Mouse (Mus musculus) E14TG2a.4 (cell line): ENCODE data around the gene Tedc2.

ENCODE experiments used
- H3K27me3 ChIP-seq: 2 replicates; pipeline ENCODE4 v1.6.1; 2014; ENCODE audit warnings: low read length, control low read depth; ENCODE audit not compliant: insufficient read depth
- H3K36me3 ChIP-seq: 2 replicates; pipeline ENCODE4 v1.6.1; 2014; ENCODE audit warnings: low read length, control low read depth; ENCODE audit not compliant: insufficient read depth
- H3K4me1 ChIP-seq: replicated peaks from 2 replicates; pipeline ENCODE4 v1.6.1; 2014; ENCODE audit warnings: low read depth, low read length, control low read depth
- H3K4me3 ChIP-seq: replicated peaks from 2 replicates; pipeline ENCODE4 v1.5.1; 2014; ENCODE audit warnings: mild to moderate bottlenecking, low read length
- H3K9me3 ChIP-seq: 2 replicates; pipeline ENCODE4 v1.6.1; 2014; ENCODE audit warnings: low read length, control low read depth
- CTCF ChIP-seq: conservative IDR thresholded peaks from 2 replicates; pipeline ENCODE4 v1.5.1; 2014; ENCODE audit warnings: low read length
- NANOG ChIP-seq: IDR thresholded peaks from 2 replicates; pipeline ENCODE4 v1.6.1; 2014; ENCODE audit warnings: borderline replicate concordance, low read length, mixed read lengths
- POU5F1 ChIP-seq: IDR thresholded peaks from 2 replicates; pipeline ENCODE4 v1.6.1; 2014; ENCODE audit warnings: low read length, borderline replicate concordance

Gene Tedc2

GRCm38 (mm10) chr17:24193268-24193667 is 27.4 kb downstream of the Tedc2 start:
- peaks cover 81% of the 10 kb centered on the region for H3K4me1 ChIP-seq
- no peak overlapping the region for H3K4me3 ChIP-seq
- H3K36me3 ChIP-seq: peaks cover 30% of the 10 kb centered on the region
- no peaks in the 10 kb centered on the region for H3K27me3 ChIP-seq
- TF ChIP-seq POU5F1: no peak
- no peak for TF ChIP-seq NANOG
- TF ChIP-seq CTCF: no peak
- no peaks in the 10 kb centered on the region for H3K9me3 ChIP-seq

GRCm38 (mm10) chr17:24192848-24193247 is 27.8 kb downstream of the Tedc2 start:
- Histone ChIP-seq H3K4me1 (peaks cover 80% of the 10 kb centered on the region), H3K4me3 (no peak overlapping the region), H3K9me3 (no peaks in the 10 kb centered on the region), H3K36me3 (peaks cover 33% of the 10 kb centered on the region), H3K27me3 (no peaks in the 10 kb centered on the region)
- TF ChIP-seq CTCF: no peak
- no peak for TF ChIP-seq POU5F1
- TF ChIP-seq NANOG: no peak

- H3K4me1 ChIP-seq: peaks cover 68% of the 10 kb centered on the region
- H3K27me3 ChIP-seq: no peaks in the 10 kb centered on the region
- H3K9me3 ChIP-seq: no peaks in the 10 kb centered on the region
- no peak for TF ChIP-seq POU5F1
- no peak for TF ChIP-seq NANOG
- TF ChIP-seq CTCF: no peak
- peaks cover 30% of the 10 kb centered on the region for H3K36me3 ChIP-seq
- no peak overlapping the region for H3K4me3 ChIP-seq
These were observed 29.2 kb downstream of the Tedc2 start for GRCm38 (mm10) chr17:24191481-24191880.

GRCm38 (mm10) chr17:24190934-24191333 is 29.7 kb downstream of the Tedc2 start:
- no peak for TF ChIP-seq CTCF
- TF ChIP-seq NANOG: no peak
- no peak for TF ChIP-seq POU5F1

GRCm38 (mm10) chr17:24174259-24174658 is 46.4 kb downstream of the Tedc2 start:
- no peak for TF ChIP-seq CTCF
- no peak for TF ChIP-seq POU5F1
- no peak for TF ChIP-seq NANOG
- Histone ChIP-seq H3K4me1 (peaks cover 39% of the 10 kb centered on the region), H3K4me3 (no peak overlapping the region), H3K27me3 (no peaks in the 10 kb centered on the region), H3K36me3 (peaks cover 15% of the 10 kb centered on the region), H3K9me3 (no peaks in the 10 kb centered on the region)

More at GRCm38 (mm10) chr17:24190934-24191333, 29.7 kb downstream of the Tedc2 start:
- no peak overlapping the region for H3K4me3 ChIP-seq
- H3K27me3 ChIP-seq: no peaks in the 10 kb centered on the region
- peaks cover 34% of the 10 kb centered on the region for H3K36me3 ChIP-seq
- H3K4me1 ChIP-seq: peaks cover 65% of the 10 kb centered on the region
- H3K9me3 ChIP-seq: no peaks in the 10 kb centered on the region

- H3K27me3 ChIP-seq: no peaks in the 10 kb centered on the region
- TF ChIP-seq CTCF (peak; percentile 93), NANOG (no peak)
- H3K36me3 ChIP-seq: peaks cover 11% of the 10 kb centered on the region; the same call in 1 of the 2 replicates
- H3K4me3 ChIP-seq: no peak overlapping the region
- H3K9me3 ChIP-seq: no peaks in the 10 kb centered on the region
- H3K4me1 ChIP-seq: peaks cover 35% of the 10 kb centered on the region
These were observed 47.2 kb downstream of the Tedc2 start for GRCm38 (mm10) chr17:24173423-24173822.

- no peak overlapping the region for H3K4me3 ChIP-seq
- peaks cover 52% of the 10 kb centered on the region for H3K4me1 ChIP-seq
- no peaks in the 10 kb centered on the region for H3K9me3 ChIP-seq
- H3K36me3 ChIP-seq: peaks cover 21% of the 10 kb centered on the region
- H3K27me3 ChIP-seq: no peaks in the 10 kb centered on the region
- TF ChIP-seq CTCF: no peak
- TF ChIP-seq NANOG: no peak
- no peak for TF ChIP-seq POU5F1
These were observed 48.9 kb downstream of the Tedc2 start for GRCm38 (mm10) chr17:24171738-24172137.

GRCm38 (mm10) chr17:24170729-24171128 is 49.9 kb downstream of the Tedc2 start:
- TF ChIP-seq NANOG (no peak), CTCF (no peak), POU5F1 (no peak)
- Histone ChIP-seq H3K4me1 (peaks cover 59% of the 10 kb centered on the region), H3K9me3 (no peaks in the 10 kb centered on the region), H3K4me3 (peak overlapping the region; percentile 92), H3K27me3 (no peaks in the 10 kb centered on the region), H3K36me3 (peaks cover 24% of the 10 kb centered on the region)

GRCm38 (mm10) chr17:24170125-24170524 is 50.5 kb downstream of the Tedc2 start:
- H3K4me3 ChIP-seq: peak overlapping the region; percentile 92
- H3K36me3 ChIP-seq: peaks cover 30% of the 10 kb centered on the region
- TF ChIP-seq CTCF (no peak), POU5F1 (no peak), NANOG (no peak)
- H3K9me3 ChIP-seq: no peaks in the 10 kb centered on the region
- H3K27me3 ChIP-seq: no peaks in the 10 kb centered on the region
- H3K4me1 ChIP-seq: peaks cover 65% of the 10 kb centered on the region
